Mouse (Mus musculus) liver, embryonic 16.5 days (tissue): ENCODE measurements around the gene Mrpl18. TPM values are rescaled to one million over a fixed set of nuclear protein-coding genes. Genes with fewer than 3 reads are reported as not detected.
"Not testable (repeated sequence)": the region's sequence is repeated elsewhere in the genome, so short reads cannot be mapped to it uniquely, and the experiment has no call there.

Source experiments
- ATAC-seq: fragments of 200-750 bp; cut with Nextera tagmentation; 2 replicates; pipeline ENCODE4 v1.8.0; 2017; ENCODE audit warnings: low read depth, mild to moderate bottlenecking, moderate number of reproducible peaks, moderate library complexity
- H3K27ac ChIP-seq: fragments of 300-500 bp; sonication (generic); 2 replicates; pipeline ENCODE4 v1.5.1; 2014; ENCODE audit warnings: mild to moderate bottlenecking, low read length
- H3K27me3 ChIP-seq: fragments of 300-500 bp; sonication (generic); 2 replicates; pipeline ENCODE4 v1.6.1; 2014; ENCODE audit warnings: low read depth, low read length, mixed read lengths; ENCODE audit not compliant: control insufficient read depth, insufficient read depth
- H3K36me3 ChIP-seq: fragments of 300-500 bp; sonication (generic); 2 replicates; pipeline ENCODE4 v1.6.1; 2014; ENCODE audit warnings: mild to moderate bottlenecking; ENCODE audit not compliant: control insufficient read depth, insufficient read depth
- H3K4me1 ChIP-seq: fragments of 300-500 bp; sonication (generic); 2 replicates; pipeline ENCODE4 v1.6.1; 2014; ENCODE audit warnings: low read depth, low read length, mixed read lengths; ENCODE audit not compliant: control insufficient read depth
- H3K4me2 ChIP-seq: fragments of 300-500 bp; sonication (generic); 2 replicates; pipeline ENCODE4 v1.6.1; 2014; ENCODE audit warnings: low read depth, low read length, mixed read lengths
- H3K4me3 ChIP-seq: fragments of 300-500 bp; sonication (generic); 2 replicates; pipeline ENCODE4 v1.5.1; 2014; ENCODE audit warnings: low read depth, mild to moderate bottlenecking, low read length
- H3K9ac ChIP-seq: fragments of 300-500 bp; sonication (generic); 2 replicates; pipeline ENCODE4 v1.6.1; 2014; ENCODE audit warnings: low read depth, low read length
- H3K9me3 ChIP-seq: fragments of 300-500 bp; sonication (generic); replicated peaks from 2 replicates; pipeline ENCODE4 v1.6.1; 2016; ENCODE audit warnings: low read length; ENCODE audit not compliant: control insufficient read depth
- whole genome bisulfite sequencing: fragments of 180-500 bp; shearing (Covaris S2); extraction: QIAGEN DNeasy Blood & Tissue Kit; methylation state at CpG from one replicate; pipeline ENCODE4 v1.1.7; 2014; ENCODE audit not compliant: insufficient replicate concordance; 5-methylcytosine and 5-hydroxymethylcytosine counted together
- polyA plus RNA-seq: library from polyadenylated mRNA; unstranded; fragments of >200 nt; fragmentation: Nextera tagmentation; extraction: Ambion mirVana; gene quantifications from 2 replicates; pipeline ENCODE4 v1.2.1, GENCODE M21; 2015

Gene Mrpl18
- polyA plus RNA-seq, 1 experiment from 2014 or later, result 81.8 TPM

- no peak for ATAC-seq
- Histone ChIP-seq H3K9me3 (no peaks in the 10 kb centered on the region), H3K4me2 (no peak overlapping the region), H3K27ac (no peak overlapping the region), H3K4me3 (no peak overlapping the region), H3K27me3 (no peaks in the 10 kb centered on the region), H3K36me3 (peaks cover 4% of the 10 kb centered on the region; the same call in 1 of the 2 replicates), H3K9ac (no peak overlapping the region), H3K4me1 (no peaks in the 10 kb centered on the region)
- 64% methylated on average over 11 of the region's 12 CpGs for WGBS
Measured at GRCm38 (mm10) chr17:12903372-12904333, 12.5 kb downstream of the Mrpl18 start.

- no peak for ATAC-seq
- Histone ChIP-seq H3K4me3 (no peak overlapping the region), H3K27me3 (no peaks in the 10 kb centered on the region), H3K4me1 (no peaks in the 10 kb centered on the region), H3K4me2 (no peak overlapping the region), H3K9ac (no peak overlapping the region), H3K36me3 (peaks cover 4% of the 10 kb centered on the region; the same call in 1 of the 2 replicates), H3K9me3 (no peaks in the 10 kb centered on the region), H3K27ac (no peak overlapping the region)
- WGBS, result 90% methylated on average over 6 of the region's 6 CpGs
Measured at GRCm38 (mm10) chr17:12902291-12902690, 13.9 kb downstream of the Mrpl18 start.

- H3K36me3 ChIP-seq, ATAC-seq, H3K9ac ChIP-seq, H3K27ac ChIP-seq, H3K4me1 ChIP-seq, H3K9me3 ChIP-seq, H3K27me3 ChIP-seq, H3K4me2 ChIP-seq, H3K4me3 ChIP-seq: not testable (repeated sequence)
- 45% methylated on average over 2 of the region's 2 CpGs for WGBS
Measured at GRCm38 (mm10) chr17:12898607-12899006, 17.5 kb downstream of the Mrpl18 start.

GRCm38 (mm10) chr17:12897674-12898073, 18.5 kb downstream of the Mrpl18 start:
- no peak for ATAC-seq
- Histone ChIP-seq H3K4me2 (no peak overlapping the region), H3K27me3 (no peaks in the 10 kb centered on the region), H3K4me1 (no peaks in the 10 kb centered on the region), H3K9ac (no peak overlapping the region), H3K9me3 (no peaks in the 10 kb centered on the region), H3K36me3 (peaks cover 6% of the 10 kb centered on the region), H3K4me3 (no peak overlapping the region), H3K27ac (no peak overlapping the region)
- WGBS, result 86% methylated on average over 5 of the region's 5 CpGs

GRCm38 (mm10) chr17:12892033-12892432, 24.1 kb downstream of the Mrpl18 start:
- no peaks in the 10 kb centered on the region for H3K4me1 ChIP-seq
- H3K9ac ChIP-seq, result no peak overlapping the region
- no peaks in the 10 kb centered on the region for H3K9me3 ChIP-seq
- no peak overlapping the region for H3K4me3 ChIP-seq
- H3K36me3 ChIP-seq, result peaks cover 1% of the 10 kb centered on the region
- H3K4me2 ChIP-seq, result no peak overlapping the region
- H3K27me3 ChIP-seq, result no peaks in the 10 kb centered on the region
- no peak overlapping the region for H3K27ac ChIP-seq
- WGBS, result 83% methylated on average over 9 of the region's 9 CpGs
- no peak for ATAC-seq

- H3K4me1 ChIP-seq, result no peaks in the 10 kb centered on the region
- no peaks in the 10 kb centered on the region; the same call in 1 of the 2 replicates for H3K36me3 ChIP-seq
- WGBS, result 78% methylated on average over 4 of the region's 4 CpGs
- H3K27ac ChIP-seq, result no peak overlapping the region
- no peak overlapping the region for H3K4me2 ChIP-seq
- H3K9me3 ChIP-seq, result no peaks in the 10 kb centered on the region
- no peaks in the 10 kb centered on the region for H3K27me3 ChIP-seq
- no peak overlapping the region for H3K9ac ChIP-seq
- no peak for ATAC-seq
- no peak overlapping the region for H3K4me3 ChIP-seq
Measured at GRCm38 (mm10) chr17:12891054-12891453, 25.1 kb downstream of the Mrpl18 start.

GRCm38 (mm10) chr17:12887021-12887775, 28.9 kb downstream of the Mrpl18 start:
- no peak for ATAC-seq
- H3K9me3 ChIP-seq, result no peaks in the 10 kb centered on the region
- H3K4me3 ChIP-seq, result no peak overlapping the region
- no peaks in the 10 kb centered on the region for H3K27me3 ChIP-seq
- H3K4me2 ChIP-seq, result no peak overlapping the region
- H3K36me3 ChIP-seq, result no peaks in the 10 kb centered on the region
- no peaks in the 10 kb centered on the region for H3K4me1 ChIP-seq
- no peak overlapping the region for H3K9ac ChIP-seq
- WGBS, result 60% methylated on average over 15 of the region's 15 CpGs
- no peak overlapping the region for H3K27ac ChIP-seq

GRCm38 (mm10) chr17:12886620-12887019, 29.5 kb downstream of the Mrpl18 start:
- no peaks in the 10 kb centered on the region for H3K27me3 ChIP-seq
- no peak overlapping the region for H3K27ac ChIP-seq
- no peak overlapping the region for H3K4me3 ChIP-seq
- no peaks in the 10 kb centered on the region for H3K4me1 ChIP-seq
- no peak overlapping the region for H3K9ac ChIP-seq
- WGBS, result 37% methylated on average over 6 of the region's 6 CpGs
- H3K9me3 ChIP-seq, result no peaks in the 10 kb centered on the region
- ATAC-seq, result no peak
- no peak overlapping the region for H3K4me2 ChIP-seq
- no peaks in the 10 kb centered on the region for H3K36me3 ChIP-seq

- Histone ChIP-seq H3K36me3 (no peaks in the 10 kb centered on the region), H3K27me3 (no peaks in the 10 kb centered on the region; the same call in 1 of the 2 replicates), H3K9ac (no peak overlapping the region), H3K4me2 (no peak overlapping the region), H3K27ac (no peak overlapping the region), H3K9me3 (no peaks in the 10 kb centered on the region), H3K4me3 (no peak overlapping the region), H3K4me1 (no peaks in the 10 kb centered on the region; the same call in none of the 2 replicates)
- WGBS, result 48% methylated on average over 1 of the region's 1 CpGs
- ATAC-seq, result no peak
Measured at GRCm38 (mm10) chr17:12881216-12881615, 34.9 kb downstream of the Mrpl18 start.
